Mouse (Mus musculus): ENCODE results near the gene Pld5.

DNA sequence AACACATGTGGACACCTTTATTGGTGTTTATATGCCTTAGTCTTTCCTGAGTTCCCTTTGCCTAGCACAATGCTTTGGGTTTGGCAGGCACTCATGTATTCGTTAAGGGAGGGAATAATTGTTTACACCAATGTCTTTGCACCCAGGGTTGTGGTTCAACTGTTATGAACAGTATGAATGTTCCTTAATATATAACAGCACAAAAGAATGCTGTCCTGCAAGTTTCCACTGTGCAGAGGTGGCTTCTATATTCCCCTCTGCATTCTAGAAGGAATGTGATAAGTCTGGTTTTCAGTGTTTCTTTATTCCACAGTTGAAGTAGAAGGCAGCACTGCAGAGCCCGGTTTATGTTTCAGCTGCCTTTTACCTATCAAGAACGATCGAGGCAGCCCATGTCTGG is 286.2 kb downstream of the Pld5 start:
- TF ChIP-seq CTCF (IDR thresholded peaks at IDR 0.05; ENCODE audit: low read depth) (no peak), EP300 (IDR thresholded peaks at IDR 0.05; ENCODE audit: low read depth) (no peak)
